Mouse (Mus musculus): ENCODE measurements around the gene Slc22a14.
"Not testable (repeated sequence)": the region's sequence is repeated elsewhere in the genome, so short reads cannot be mapped to it uniquely, and the experiment has no call there.

Slc22a14 gene

GRCm38 (mm10) chr9:119265373-119266120 is 99.8 kb downstream of the Slc22a14 start:
- POLR2A ChIA-PET, result interaction anchor here in 1 of 4 experiments (0.7 to 1.6 kb wide), 4 partner anchors 9 to 40 kb away, joined by 3 read pairs; no protein-coding TSS in a partner anchor
- CTCF ChIA-PET, result not testable (repeated sequence)

- ChIA-PET POLR2A (interaction anchor here in 2 of 4 experiments (0.9 to 1.5 kb wide), 4 partner anchors 8 to 17 kb away, joined by 3 to 4 read pairs (median 3); no protein-coding TSS in a partner anchor), CTCF (interaction anchor here in 1 of 4 experiments (1.1 kb wide), 1 partner anchor 89 kb away, joined by 3 read pairs; no protein-coding TSS in a partner anchor)
These were observed 102.3 kb downstream of the Slc22a14 start for GRCm38 (mm10) chr9:119263067-119263466.

- ChIA-PET POLR2A (interaction anchor here in 1 of 4 experiments (0.7 to 2.1 kb wide), 4 partner anchors 9 to 149 kb away, joined by 3 to 6 read pairs (median 4); no protein-coding TSS in a partner anchor), CTCF (no interaction called here)
These were observed 104.5 kb downstream of the Slc22a14 start for GRCm38 (mm10) chr9:119260825-119261224.

GRCm38 (mm10) chr9:119258785-119259184 is 106.6 kb downstream of the Slc22a14 start:
- ChIA-PET CTCF (no interaction called here), POLR2A (interaction anchor here in 2 of 4 experiments (1.1 to 1.7 kb wide), 4 partner anchors 11 to 62 kb away, joined by 3 to 5 read pairs (median 4); no protein-coding TSS in a partner anchor)

- CTCF ChIA-PET, result interaction anchor here in 1 of 4 experiments (0.9 kb wide), 1 partner anchor 13 kb away, joined by 3 read pairs; no protein-coding TSS in a partner anchor
These were observed 107.2 kb downstream of the Slc22a14 start for GRCm38 (mm10) chr9:119258128-119258527.

GRCm38 (mm10) chr9:119256161-119256560 is 109.2 kb downstream of the Slc22a14 start:
- CTCF ChIA-PET, result interaction anchor here in 2 of 4 experiments (0.7 kb wide), 2 partner anchors 117 to 686 kb away, joined by 3 read pairs; no protein-coding TSS in a partner anchor
- POLR2A ChIA-PET, result interaction anchor here in 1 of 4 experiments (1.1 to 1.4 kb wide), 2 partner anchors 9 to 11 kb away, joined by 3 to 4 read pairs; no protein-coding TSS in a partner anchor

More at GRCm38 (mm10) chr9:119258128-119258527, 107.2 kb downstream of the Slc22a14 start:
- POLR2A ChIA-PET, result interaction anchor here in 2 of 4 experiments (1.5 to 1.7 kb wide), 3 partner anchors 12 to 63 kb away, joined by 4 to 5 read pairs (median 4); no protein-coding TSS in a partner anchor

GRCm38 (mm10) chr9:119255096-119255495 is 110.3 kb downstream of the Slc22a14 start:
- CTCF ChIA-PET, result interaction anchor here in 1 of 4 experiments (0.6 kb wide), 1 partner anchor 1025 kb away, joined by 4 read pairs; no protein-coding TSS in a partner anchor
- POLR2A ChIA-PET, result interaction anchor here in 1 of 4 experiments (0.8 to 1.2 kb wide), 5 partner anchors 8 to 109 kb away, joined by 3 to 6 read pairs (median 4); no protein-coding TSS in a partner anchor

- ChIA-PET CTCF (interaction anchor here in 2 of 4 experiments (0.6 kb wide), 2 partner anchors 97 to 839 kb away, joined by 3 to 8 read pairs; no protein-coding TSS in a partner anchor), POLR2A (no interaction called here)
These were observed 111.2 kb downstream of the Slc22a14 start for GRCm38 (mm10) chr9:119254187-119254586.

GRCm38 (mm10) chr9:119247996-119248395 is 117.4 kb downstream of the Slc22a14 start:
- POLR2A ChIA-PET, result interaction anchor here in 2 of 4 experiments (0.8 to 2.3 kb wide), 2 partner anchors 14 to 73 kb away, joined by 3 to 7 read pairs; no protein-coding TSS in a partner anchor
- CTCF ChIA-PET, result interaction anchor here in 1 of 4 experiments (0.7 kb wide), 1 partner anchor 56 kb away, joined by 3 read pairs; no protein-coding TSS in a partner anchor

GRCm38 (mm10) chr9:119246826-119247225 is 118.5 kb downstream of the Slc22a14 start:
- CTCF ChIA-PET, result interaction anchor here in 1 of 4 experiments (0.5 to 0.6 kb wide), 2 partner anchors 105 to 891 kb away, joined by 4 to 6 read pairs; no protein-coding TSS in a partner anchor

GRCm38 (mm10) chr9:119243981-119244380 is 121.4 kb downstream of the Slc22a14 start:
- ChIA-PET POLR2A (interaction anchor here in 2 of 4 experiments (0.6 to 1.7 kb wide), 2 partner anchors 54 to 77 kb away, joined by 3 read pairs; no protein-coding TSS in a partner anchor), CTCF (no interaction called here)

More at GRCm38 (mm10) chr9:119246826-119247225, 118.5 kb downstream of the Slc22a14 start:
- POLR2A ChIA-PET, result interaction anchor here in 1 of 4 experiments (1.1 to 1.7 kb wide), 4 partner anchors 8 to 74 kb away, joined by 3 to 5 read pairs (median 3); no protein-coding TSS in a partner anchor

GRCm38 (mm10) chr9:119241169-119241865 is 124.0 kb downstream of the Slc22a14 start:
- POLR2A ChIA-PET, result interaction anchor here in 2 of 4 experiments (0.7 to 1.3 kb wide), 3 partner anchors 10 to 144 kb away, joined by 3 to 6 read pairs (median 3); no protein-coding TSS in a partner anchor
- CTCF ChIA-PET, result interaction anchor here in 1 of 4 experiments (1.7 kb wide), 1 partner anchor 85 kb away, joined by 3 read pairs; the partner anchor contains the start of gene Acaa1b

GRCm38 (mm10) chr9:119240286-119240997 is 124.9 kb downstream of the Slc22a14 start:
- CTCF ChIA-PET, result no interaction called here
- POLR2A ChIA-PET, result interaction anchor here in 1 of 4 experiments (0.7 kb wide), 1 partner anchor 143 kb away, joined by 3 read pairs; no protein-coding TSS in a partner anchor

GRCm38 (mm10) chr9:119239274-119239673 is 126.1 kb downstream of the Slc22a14 start:
- ChIA-PET POLR2A (no interaction called here), CTCF (interaction anchor here in 1 of 4 experiments (0.6 kb wide), 1 partner anchor 408 kb away, joined by 4 read pairs; no protein-coding TSS in a partner anchor)

GRCm38 (mm10) chr9:119238796-119239195 is 126.6 kb downstream of the Slc22a14 start:
- CTCF ChIA-PET, result no interaction called here
- POLR2A ChIA-PET, result no interaction called here

GRCm38 (mm10) chr9:119231552-119231951 is 133.8 kb downstream of the Slc22a14 start:
- POLR2A ChIA-PET, result no interaction called here
- CTCF ChIA-PET, result no interaction called here

GRCm38 (mm10) chr9:119230829-119231228 is 134.5 kb downstream of the Slc22a14 start:
- ChIA-PET POLR2A (no interaction called here), CTCF (no interaction called here)

- ChIA-PET CTCF (no interaction called here), POLR2A (no interaction called here)
These were observed 145.1 kb downstream of the Slc22a14 start for GRCm38 (mm10) chr9:119220249-119220648.
